Mouse (Mus musculus) left cerebral cortex, adult 2 months (tissue): Measurements from ENCODE around the gene Nkx6-1. TPM values are rescaled to one million over a fixed set of nuclear protein-coding genes. Genes with fewer than 3 reads are reported as not detected.

Source experiments
- DNase-seq, 2 experiments: peaks; one replicate each; pipeline ENCODE4 v3.0.0; 2021 to 2022; ENCODE audit warnings: low spot score in 2 of 2, mixed read lengths in 1 of 2; ENCODE audit errors: extremely low spot score in 1 of 2
- H3K27ac ChIP-seq: fragments of 200-600 bp; 2 replicates; pipeline ENCODE4 v1.8.1; 2022
- H3K4me3 ChIP-seq: fragments of 200-600 bp; 2 replicates; pipeline ENCODE4 v1.8.1; 2022
- CTCF ChIP-seq: fragments of 200-600 bp; IDR thresholded peaks from 2 replicates; pipeline ENCODE4 v1.8.1; 2022; ENCODE audit warnings: antibody characterized with exemption, mild to moderate bottlenecking, moderate library complexity
- intact Hi-C: fragments of 180-260 bp; cut with DNase I; formaldehyde crosslinking; loops from one replicate; pipeline ENCODE4 v1.15.1; 2025
- total RNA-seq, 2 experiments: library from RNA; stranded (reverse); gene quantifications; 2 replicates each; pipeline ENCODE4 v1.2.3; 2021

Gene Nkx6-1
- total RNA-seq, 2 experiments from 2014 or later: 0.12 to 0.20 TPM

- TF ChIP-seq CTCF: no peak
- Histone ChIP-seq H3K27ac (no peak overlapping the region), H3K4me3 (no peak overlapping the region)
- no peak for DNase-seq
- intact Hi-C loops: loop anchor here (5.0 kb wide), 1 partner anchor 121 kb away; no protein-coding TSS in a partner anchor
Observed at GRCm38 (mm10) chr5:101658188-101658983, 6.4 kb downstream of the Nkx6-1 start.

DNA sequence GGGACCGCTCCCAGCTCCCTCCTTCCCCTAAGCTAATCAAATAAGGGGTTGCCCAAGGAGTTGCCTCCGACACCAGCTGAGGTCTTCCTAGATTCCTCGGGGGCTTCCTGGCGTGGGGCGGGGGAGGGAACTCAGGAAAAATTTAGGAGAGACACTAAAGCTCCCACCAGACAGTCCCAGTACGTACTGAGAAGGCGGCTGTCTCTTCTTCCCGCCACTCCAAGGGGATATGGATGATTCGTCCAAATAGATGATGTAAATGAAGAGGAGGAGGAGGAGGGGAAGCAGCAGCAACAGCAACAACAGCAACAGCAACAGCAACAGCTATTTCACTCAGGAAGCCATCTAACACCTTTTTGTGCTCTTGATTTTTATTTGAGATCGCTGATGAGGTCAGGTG lies 7.1 kb downstream of the Nkx6-1 start:
- Histone ChIP-seq H3K4me3 (no peak overlapping the region), H3K27ac (no peak overlapping the region)
- DNase-seq: no peak
- intact Hi-C loops: loop anchor here (5.0 kb wide), 1 partner anchor 120 kb away; no protein-coding TSS in a partner anchor
- TF ChIP-seq CTCF: no peak

DNA sequence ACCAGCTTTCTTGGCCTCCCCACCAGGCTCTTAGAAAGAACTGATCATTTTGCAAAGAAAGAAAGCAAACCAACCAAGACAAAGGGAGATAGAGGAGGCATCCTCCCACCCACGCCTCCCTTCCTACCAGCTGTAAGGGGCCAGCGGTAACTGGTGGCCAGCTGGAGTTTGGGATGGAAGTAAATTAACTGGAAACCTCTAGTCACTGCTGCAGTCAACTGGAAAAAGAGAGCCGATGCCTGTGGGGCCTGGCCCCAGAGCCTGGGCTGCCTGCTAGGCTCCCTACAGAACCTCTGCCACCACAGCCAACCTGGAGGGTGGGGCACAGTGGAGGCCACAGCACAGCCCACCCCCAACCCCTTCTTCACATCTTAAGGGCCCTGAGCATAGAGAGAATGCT lies 8.7 kb downstream of the Nkx6-1 start:
- TF ChIP-seq CTCF: no peak
- intact Hi-C loops: loop anchor here (5.0 kb wide), 1 partner anchor 119 kb away; no protein-coding TSS in a partner anchor
- Histone ChIP-seq H3K27ac (no peak overlapping the region), H3K4me3 (no peak overlapping the region)
- no peak for DNase-seq

- no peak for DNase-seq
- intact Hi-C loops: loop anchor here (5.0 kb wide), 1 partner anchor 118 kb away; no protein-coding TSS in a partner anchor
- no peak for TF ChIP-seq CTCF
- no peak overlapping the region for H3K27ac ChIP-seq
- H3K4me3 ChIP-seq: no peak overlapping the region
Observed at GRCm38 (mm10) chr5:101655418-101655817, 9.4 kb downstream of the Nkx6-1 start.

GRCm38 (mm10) chr5:101647726-101648686 lies 16.8 kb downstream of the Nkx6-1 start:
- intact Hi-C loops: no loop called here
- no peak for DNase-seq
- peak; percentile 32 for TF ChIP-seq CTCF
- no peak overlapping the region for H3K27ac ChIP-seq
- H3K4me3 ChIP-seq: no peak overlapping the region

DNA sequence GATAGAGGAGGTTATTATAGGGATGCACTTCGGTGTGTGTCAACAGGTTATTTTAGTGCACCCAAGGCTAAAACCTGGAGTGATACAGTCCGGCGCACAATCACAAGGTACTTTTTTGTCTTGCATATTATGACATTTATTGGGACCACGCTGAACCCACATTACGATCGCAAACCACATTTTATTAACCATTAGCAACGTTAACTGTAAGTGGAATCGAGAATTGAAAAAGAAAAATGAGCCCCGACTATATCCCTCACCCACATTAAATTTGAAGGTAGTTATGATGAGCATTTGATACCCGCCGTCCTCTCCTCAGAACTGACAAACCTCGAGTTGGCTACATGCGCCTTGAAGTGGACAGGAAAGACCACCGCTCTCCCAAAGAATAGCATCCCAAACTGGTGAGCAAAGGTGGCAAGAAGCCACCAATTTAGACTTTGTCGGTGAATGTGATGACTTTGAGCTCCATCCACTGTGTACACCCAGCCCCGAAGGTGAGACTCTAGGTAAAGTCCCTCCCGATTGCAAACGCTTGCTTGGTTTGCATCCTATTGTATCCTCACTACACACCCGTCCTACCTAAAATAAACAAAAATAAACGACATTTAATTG lies 17.7 kb downstream of the Nkx6-1 start:
- DNase-seq: no peak
- H3K4me3 ChIP-seq: no peak overlapping the region
- intact Hi-C loops: no loop called here
- no peak overlapping the region for H3K27ac ChIP-seq
- no peak for TF ChIP-seq CTCF

DNA sequence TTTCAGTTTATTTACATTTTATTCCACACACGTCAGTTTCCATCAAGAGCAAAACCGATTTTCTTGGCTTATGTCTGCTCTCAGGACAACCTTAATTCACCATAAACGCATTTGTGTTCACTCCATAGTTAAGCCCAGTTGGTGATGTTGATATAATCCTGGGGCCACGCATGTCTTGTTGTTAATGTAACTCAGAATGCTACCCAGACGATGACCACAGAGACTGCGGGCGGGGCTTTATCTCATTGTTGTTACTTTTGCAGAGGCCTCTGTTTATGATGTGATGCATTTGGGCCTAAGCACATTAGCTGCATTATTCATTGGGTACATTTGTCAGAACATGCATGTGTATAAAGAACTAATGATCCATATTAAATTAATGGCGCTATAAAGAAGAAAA lies 19.7 kb downstream of the Nkx6-1 start:
- no peak overlapping the region for H3K4me3 ChIP-seq
- H3K27ac ChIP-seq: no peak overlapping the region
- no peak for DNase-seq
- TF ChIP-seq CTCF: no peak
- intact Hi-C loops: no loop called here

DNA sequence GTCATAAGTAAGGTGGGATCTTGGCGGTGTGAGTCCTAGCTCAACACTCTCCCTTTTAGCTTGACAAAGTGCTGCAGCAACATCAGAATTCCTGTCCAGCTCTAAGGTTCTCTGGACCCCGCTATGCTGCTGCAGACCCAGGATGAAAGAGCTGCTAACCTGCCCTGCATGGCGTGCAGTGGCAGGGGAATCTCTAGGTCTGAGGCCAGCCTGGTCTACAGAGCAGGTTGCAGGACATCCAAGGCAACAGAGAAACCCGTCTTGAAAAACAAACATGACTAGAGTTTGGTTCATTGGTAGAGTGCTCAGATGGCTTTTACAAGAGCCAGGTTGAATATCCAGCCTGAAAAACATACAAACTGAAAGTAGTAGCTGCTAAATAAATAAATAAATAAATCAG lies 26.7 kb downstream of the Nkx6-1 start:
- Histone ChIP-seq H3K27ac (no peak overlapping the region), H3K4me3 (no peak overlapping the region)
- intact Hi-C loops: no loop called here
- DNase-seq: no peak
- TF ChIP-seq CTCF: no peak

Other genes with a start within 250 kb of the Nkx6-1 start
- 10 to 100 TPM; 93.3 to 95.7 TPM for gene Cds1, start 100.1 kb upstream of the Nkx6-1 start, total RNA-seq